Mouse (Mus musculus) neural tube, embryonic 15.5 days (tissue): Measurements from ENCODE around the gene Polrmt. TPM values are rescaled to one million over a fixed set of nuclear protein-coding genes. Genes with fewer than 3 reads are reported as not detected.

Experiments
- ATAC-seq: fragments of 200-750 bp; cut with Nextera tagmentation; 2 replicates; pipeline ENCODE4 v1.8.0; 2017; ENCODE audit warnings: mild to moderate bottlenecking, moderate TSS enrichment, moderate library complexity; ENCODE audit not compliant: low FRiP score
- H3K27ac ChIP-seq: fragments of 300-500 bp; sonication (generic); replicated peaks from 2 replicates; pipeline ENCODE4 v1.5.1; 2015; ENCODE audit warnings: mild to moderate bottlenecking, inconsistent platforms
- H3K27me3 ChIP-seq: fragments of 300-500 bp; sonication (generic); replicated peaks from 2 replicates; pipeline ENCODE4 v1.6.1; 2015; ENCODE audit warnings: inconsistent platforms
- H3K36me3 ChIP-seq: fragments of 300-500 bp; sonication (generic); 2 replicates; pipeline ENCODE4 v1.6.1; 2015; ENCODE audit warnings: inconsistent platforms
- H3K4me1 ChIP-seq: fragments of 300-500 bp; sonication (generic); 2 replicates; pipeline ENCODE4 v1.6.1; 2015; ENCODE audit warnings: inconsistent platforms
- H3K4me2 ChIP-seq: fragments of 300-500 bp; sonication (generic); 2 replicates; pipeline ENCODE4 v1.6.1; 2015; ENCODE audit warnings: inconsistent platforms, mild to moderate bottlenecking, moderate library complexity
- H3K4me3 ChIP-seq: fragments of 300-500 bp; sonication (generic); replicated peaks from 2 replicates; pipeline ENCODE4 v1.5.1; 2015; ENCODE audit warnings: mild to moderate bottlenecking, inconsistent platforms
- H3K9ac ChIP-seq: fragments of 300-500 bp; sonication (generic); replicated peaks from 2 replicates; pipeline ENCODE4 v1.6.1; 2015; ENCODE audit warnings: mild to moderate bottlenecking, inconsistent platforms
- H3K9me3 ChIP-seq: fragments of 300-500 bp; sonication (generic); replicated peaks from 2 replicates; pipeline ENCODE4 v1.6.1; 2016; ENCODE audit warnings: inconsistent platforms
- WGBS: fragments of 180-500 bp; shearing (Covaris S2); methylation state at CpG from one replicate; pipeline ENCODE4 v1.1.7; 2015; ENCODE audit warnings: mixed read lengths; 5-methylcytosine and 5-hydroxymethylcytosine counted together
- polyA plus RNA-seq: library from polyadenylated mRNA; unstranded; fragments of >200 nt; fragmentation: Nextera tagmentation; extraction: Ambion mirVana; gene quantifications from 2 replicates; pipeline ENCODE4 v1.2.1, GENCODE M21; 2015

The Polrmt gene
- polyA plus RNA-seq = 43.4 TPM in 2 replicates

- Histone ChIP-seq H3K36me3 (peaks cover 32% of the 10 kb centered on the region), H3K4me1 (peaks cover 19% of the 10 kb centered on the region), H3K4me2 (peak within 1 kb of the TSS; percentile 73), H3K27me3 (no peaks in the 10 kb centered on the region), H3K4me3 (peak within 1 kb of the TSS; percentile 70), H3K9me3 (no peaks in the 10 kb centered on the region), H3K9ac (peak within 1 kb of the TSS; percentile 55), H3K27ac (peak within 1 kb of the TSS; percentile 41; the same call in 1 of the 2 replicates)
- 4% methylated on average over 38 of the region's 38 CpGs for WGBS
- ATAC-seq = peak; percentile 94
Observed at GRCm38 (mm10) chr10:79745898-79746773, at the start of gene Polrmt. Polrmt (minus strand) TSS chr10:79746581.

GRCm38 (mm10) chr10:79795905-79796304 lies 49.5 kb upstream of the Polrmt start:
- Histone ChIP-seq H3K4me2 (no peak overlapping the region), H3K4me1 (peaks cover 57% of the 10 kb centered on the region), H3K36me3 (no peaks in the 10 kb centered on the region), H3K27ac (no peak overlapping the region), H3K4me3 (no peak overlapping the region), H3K9ac (no peak overlapping the region), H3K27me3 (no peaks in the 10 kb centered on the region), H3K9me3 (no peaks in the 10 kb centered on the region)
- WGBS = 95% methylated on average over 3 of the region's 3 CpGs
- ATAC-seq = no peak

DNA sequence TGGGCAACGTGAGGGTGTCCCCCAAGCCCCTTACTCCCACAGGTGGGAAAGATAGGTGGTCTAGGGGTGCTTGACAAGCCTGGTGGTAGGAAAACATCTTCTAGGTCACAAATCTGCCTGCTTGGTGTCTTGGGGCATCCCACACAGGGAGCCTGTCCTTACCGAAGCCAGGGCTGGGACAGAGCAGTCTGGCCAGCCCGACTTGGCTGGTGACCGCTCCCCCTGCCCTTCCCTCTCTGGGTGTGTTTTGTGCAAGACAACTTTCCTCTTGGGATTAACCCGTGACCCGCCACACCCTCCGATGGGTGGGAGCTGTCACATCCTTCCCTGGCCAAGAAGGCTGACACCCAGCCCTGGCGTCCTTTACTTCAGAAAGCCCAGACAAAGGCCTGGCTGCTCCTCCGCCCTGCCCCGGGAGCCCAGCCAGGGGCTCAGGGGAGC lies 48.1 kb upstream of the Polrmt start:
- no peaks in the 10 kb centered on the region for H3K9me3 ChIP-seq
- H3K27me3 ChIP-seq = no peaks in the 10 kb centered on the region
- H3K36me3 ChIP-seq = no peaks in the 10 kb centered on the region
- peak overlapping the region; percentile 90 for H3K4me2 ChIP-seq
- peak overlapping the region; percentile 70 for H3K4me3 ChIP-seq
- H3K27ac ChIP-seq = peak overlapping the region; percentile 85
- H3K9ac ChIP-seq = peak overlapping the region; percentile 77
- WGBS = 5% methylated on average over 10 of the region's 10 CpGs
- H3K4me1 ChIP-seq = peaks cover 49% of the 10 kb centered on the region
- peak; percentile 33; the same call in 1 of the 2 replicates for ATAC-seq

GRCm38 (mm10) chr10:79793738-79794490 lies 47.5 kb upstream of the Polrmt start:
- H3K4me1 ChIP-seq = peaks cover 49% of the 10 kb centered on the region
- ATAC-seq = peak; percentile 55
- peak overlapping the region; percentile 70 for H3K4me3 ChIP-seq
- peak overlapping the region; percentile 77 for H3K9ac ChIP-seq
- H3K36me3 ChIP-seq = no peaks in the 10 kb centered on the region
- H3K27me3 ChIP-seq = no peaks in the 10 kb centered on the region
- H3K27ac ChIP-seq = peak overlapping the region; percentile 85
- no peaks in the 10 kb centered on the region for H3K9me3 ChIP-seq
- 2% methylated on average over 37 of the region's 38 CpGs for WGBS
- H3K4me2 ChIP-seq = peak overlapping the region; percentile 90

- H3K9ac ChIP-seq = peak within 1 kb of the TSS; percentile 77
- peak within 1 kb of the TSS; percentile 70 for H3K4me3 ChIP-seq
- peaks cover 48% of the 10 kb centered on the region for H3K4me1 ChIP-seq
- H3K4me2 ChIP-seq = peak within 1 kb of the TSS; percentile 90
- H3K36me3 ChIP-seq = no peaks in the 10 kb centered on the region
- H3K27me3 ChIP-seq = no peaks in the 10 kb centered on the region
- peak within 1 kb of the TSS; percentile 85 for H3K27ac ChIP-seq
- no peaks in the 10 kb centered on the region for H3K9me3 ChIP-seq
- ATAC-seq = peak; percentile 69
- WGBS = 8% methylated on average over 33 of the region's 51 CpGs
Observed at GRCm38 (mm10) chr10:79793051-79793737, 46.8 kb upstream of the Polrmt start, which contains the start of gene Palm. Palm (plus strand) TSS chr10:79793572.

DNA sequence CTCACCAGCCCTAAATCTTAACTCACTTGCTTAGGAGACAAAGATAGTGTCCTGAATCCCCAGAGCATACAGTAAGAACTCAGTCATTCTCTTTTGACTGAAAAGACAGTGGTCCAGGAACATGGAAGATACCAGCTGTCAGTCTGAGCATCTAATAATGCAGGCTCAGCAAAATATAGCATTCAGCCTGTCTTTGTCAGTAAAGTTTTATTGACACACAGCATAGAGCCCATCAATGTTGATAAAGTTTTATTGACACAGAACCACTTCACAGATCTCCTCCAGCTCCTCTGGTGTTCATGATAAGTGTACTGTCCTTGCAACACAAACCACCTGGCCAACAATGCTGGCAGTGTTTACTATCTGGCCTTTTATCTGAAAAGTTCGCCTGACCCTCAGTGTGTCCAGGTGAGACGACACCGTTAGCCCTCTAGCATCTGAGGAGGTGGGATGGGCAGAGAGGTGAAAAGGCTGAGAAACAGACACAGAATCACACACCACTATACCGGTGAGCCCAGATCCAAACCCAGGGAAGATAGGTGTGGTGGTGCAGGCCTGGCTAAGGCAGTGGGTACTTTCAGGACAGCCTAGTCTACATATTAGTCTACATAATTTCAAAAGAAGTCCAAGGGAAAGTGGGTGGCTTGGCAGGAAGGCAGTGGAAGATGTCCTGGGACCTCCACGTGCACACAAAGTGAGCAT lies 46.1 kb upstream of the Polrmt start:
- Histone ChIP-seq H3K27ac (no peak overlapping the region; the same call in 1 of the 2 replicates), H3K4me1 (peaks cover 41% of the 10 kb centered on the region), H3K4me2 (peak overlapping the region; percentile 90), H3K27me3 (no peaks in the 10 kb centered on the region), H3K4me3 (no peak overlapping the region), H3K9ac (peak overlapping the region; percentile 77; the same call in 1 of the 2 replicates), H3K9me3 (no peaks in the 10 kb centered on the region), H3K36me3 (no peaks in the 10 kb centered on the region)
- no peak for ATAC-seq
- 89% methylated on average over 5 of the region's 5 CpGs for WGBS

DNA sequence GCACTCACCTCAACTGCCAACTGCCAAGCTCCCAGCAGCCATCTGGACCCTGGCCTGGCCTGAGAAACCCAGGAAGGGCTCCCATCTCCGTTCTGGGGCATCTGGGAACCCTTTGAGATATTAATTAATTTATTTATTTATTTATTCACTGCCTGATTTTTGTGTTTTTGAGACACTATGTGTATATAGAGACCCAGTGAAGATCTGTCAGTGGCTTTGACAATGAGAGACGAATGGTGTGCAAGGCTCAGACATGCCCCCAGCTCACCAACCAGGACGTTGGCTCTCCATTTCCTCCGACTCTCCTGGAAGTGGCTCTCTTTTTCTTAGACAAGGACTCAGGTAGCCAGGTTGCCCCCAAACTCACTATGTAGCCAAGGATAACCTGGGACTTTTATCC lies 44.5 kb upstream of the Polrmt start, which contains the start of gene Prss57:
Gene Prss57, minus strand, starts transcription at position 101 of the 400 bp plus-strand sequence.
- no peak within 1 kb of the TSS for H3K9ac ChIP-seq
- 87% methylated on average over 4 of the region's 4 CpGs for WGBS
- no peaks in the 10 kb centered on the region for H3K9me3 ChIP-seq
- ATAC-seq = no peak
- H3K36me3 ChIP-seq = no peaks in the 10 kb centered on the region
- no peak within 1 kb of the TSS for H3K27ac ChIP-seq
- no peaks in the 10 kb centered on the region for H3K27me3 ChIP-seq
- no peak within 1 kb of the TSS for H3K4me2 ChIP-seq
- H3K4me1 ChIP-seq = peaks cover 25% of the 10 kb centered on the region
- H3K4me3 ChIP-seq = no peak within 1 kb of the TSS

DNA sequence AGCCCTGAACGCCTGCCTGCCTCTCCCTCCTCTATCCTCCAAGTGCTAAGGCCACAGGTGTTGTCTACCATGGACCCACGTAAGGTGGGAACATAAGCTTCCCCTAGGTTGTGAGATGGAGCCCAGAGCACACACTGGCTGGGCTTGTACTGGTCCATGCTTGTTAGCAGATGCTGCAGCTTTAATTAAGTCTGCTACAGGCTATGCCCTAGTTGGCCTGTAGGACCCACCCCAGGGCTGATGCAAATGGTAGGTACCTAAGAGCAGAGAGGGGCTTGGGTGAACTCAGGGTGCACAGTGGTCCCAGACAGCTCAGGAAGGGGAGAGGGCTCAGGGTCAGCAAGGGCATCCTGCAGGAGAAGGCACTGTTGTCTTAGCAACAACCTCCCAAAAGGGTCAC lies 43.2 kb upstream of the Polrmt start:
- Histone ChIP-seq H3K4me2 (no peak overlapping the region), H3K36me3 (no peaks in the 10 kb centered on the region), H3K9me3 (no peaks in the 10 kb centered on the region), H3K4me1 (peaks cover 13% of the 10 kb centered on the region), H3K4me3 (no peak overlapping the region), H3K9ac (no peak overlapping the region), H3K27ac (no peak overlapping the region), H3K27me3 (0 out of 2 replicates have a peak, but pooled peaks cover 5% of the 10 kb centered on the region)
- no peak for ATAC-seq
- WGBS = 56% methylated on average over 2 of the region's 2 CpGs

GRCm38 (mm10) chr10:79788386-79789158 lies 42.2 kb upstream of the Polrmt start:
- no peak overlapping the region for H3K4me2 ChIP-seq
- no peaks in the 10 kb centered on the region for H3K9me3 ChIP-seq
- no peak overlapping the region for H3K9ac ChIP-seq
- no peak for ATAC-seq
- no peaks in the 10 kb centered on the region for H3K36me3 ChIP-seq
- peaks cover 9% of the 10 kb centered on the region for H3K4me1 ChIP-seq
- 0 out of 2 replicates have a peak, but pooled peaks cover 5% of the 10 kb centered on the region for H3K27me3 ChIP-seq
- 38% methylated on average over 7 of the region's 7 CpGs for WGBS
- no peak overlapping the region for H3K4me3 ChIP-seq
- H3K27ac ChIP-seq = no peak overlapping the region
